In the genomic region with DNA sequence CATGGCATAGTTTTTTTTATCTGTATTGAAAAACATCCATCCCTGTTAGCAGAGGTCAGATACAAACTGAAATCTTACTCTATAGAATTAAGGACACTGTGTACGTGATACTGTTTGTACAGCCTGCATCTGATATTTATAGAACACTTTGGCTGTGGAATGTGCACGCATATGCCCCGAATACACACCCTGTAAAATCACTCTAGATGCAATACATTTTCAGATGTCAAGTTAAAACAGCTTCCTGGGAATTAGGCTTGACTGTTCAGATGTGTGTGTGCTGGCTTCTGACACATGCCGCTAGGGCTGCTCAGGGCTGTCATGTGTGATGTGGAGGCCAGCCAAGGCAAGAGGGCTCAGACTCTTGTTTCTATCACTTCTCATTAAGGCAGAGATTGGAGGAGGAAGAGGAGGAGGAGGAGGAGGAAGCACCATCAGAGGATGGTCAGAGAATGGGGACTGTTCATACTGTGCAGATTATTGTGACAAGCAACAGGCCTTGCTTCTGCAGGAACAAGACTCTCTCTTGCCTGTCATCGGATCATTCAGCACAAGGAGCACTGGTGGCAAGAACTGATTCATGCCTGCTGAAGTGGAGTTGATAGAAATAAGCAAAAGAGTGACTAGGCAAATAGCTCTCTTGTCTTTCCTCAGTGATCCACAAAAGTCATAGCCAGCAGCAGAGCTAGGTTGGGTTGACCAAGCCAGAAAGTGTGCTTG, we compare ENCODE assay signal across 13 mouse cellular contexts.
A peak's percentile ranks its signal among the peaks of the same experiment; 100 is the strongest.
DNase-seq lines count a peak whose midpoint lies in the region; ATAC-seq and TF ChIP-seq lines count a peak whose summit lies in the region.
"Had no signal": no experiment of that assay in that cellular context is flagged by ENCODE, and none has a peak within 500 bp of the region (broad histone marks: within the 10 kb centered on the region; RNA-seq: fewer than 3 reads in every experiment).

No protein-coding gene starts in this region.

- H3K9ac ChIP-seq in forebrain, postnatal 0 days: no peak overlapping the region
- no peak overlapping the region for H3K9ac ChIP-seq in forebrain, embryonic 13.5 days
- H3K9ac ChIP-seq in intestine, embryonic 14.5 days (ENCODE audit: low read length): no peak overlapping the region
- H3K9ac ChIP-seq in intestine, postnatal 0 days (ENCODE audit: low read depth, low read length): no peak overlapping the region
- no peak overlapping the region for H3K9ac ChIP-seq in stomach, embryonic 15.5 days
- H3K9ac ChIP-seq: liver, embryonic 15.5 days; midbrain, embryonic 12.5 days had no signal

- no peak for TF ChIP-seq CTCF in forebrain, postnatal 0 days (IDR thresholded peaks at IDR 0.05; ENCODE audit: low read depth)
- TF ChIP-seq CTCF in intestine, postnatal 0 days (IDR thresholded peaks at IDR 0.05; ENCODE audit: low read depth): no peak

- H3K27ac ChIP-seq in forebrain, postnatal 0 days (ENCODE audit: low read depth, low read length): no peak overlapping the region
- no peak overlapping the region for H3K27ac ChIP-seq in forebrain, embryonic 13.5 days
- no peak overlapping the region for H3K27ac ChIP-seq in intestine, embryonic 14.5 days (ENCODE audit: low read depth)
- no peak overlapping the region for H3K27ac ChIP-seq in intestine, postnatal 0 days (ENCODE audit: low read depth, low read length)
- peak overlapping the region; percentile 82 for H3K27ac ChIP-seq in stomach, embryonic 15.5 days
- H3K27ac ChIP-seq: liver, embryonic 15.5 days; midbrain, embryonic 12.5 days had no signal

- no peaks in the 10 kb centered on the region for H3K9me3 ChIP-seq in forebrain, postnatal 0 days (ENCODE audit: low read length)
- H3K9me3 ChIP-seq in forebrain, embryonic 13.5 days (replicated peaks): no peaks in the 10 kb centered on the region
- H3K9me3 ChIP-seq in intestine, embryonic 14.5 days (ENCODE audit: control insufficient read depth, low read length): no peaks in the 10 kb centered on the region
- H3K9me3 ChIP-seq in intestine, postnatal 0 days (ENCODE audit: control insufficient read depth): no peaks in the 10 kb centered on the region
- no peaks in the 10 kb centered on the region for H3K9me3 ChIP-seq in stomach, embryonic 15.5 days
- H3K9me3 ChIP-seq: liver, embryonic 15.5 days; midbrain, embryonic 12.5 days had no signal

- H3K36me3 ChIP-seq in forebrain, postnatal 0 days (ENCODE audit: insufficient read depth): no peaks in the 10 kb centered on the region
- no peaks in the 10 kb centered on the region for H3K36me3 ChIP-seq in forebrain, embryonic 13.5 days (ENCODE audit: poor library complexity, severe bottlenecking)
- no peaks in the 10 kb centered on the region for H3K36me3 ChIP-seq in intestine, embryonic 14.5 days (ENCODE audit: control insufficient read depth, insufficient read depth, low read length)
- H3K36me3 ChIP-seq in intestine, postnatal 0 days (ENCODE audit: control insufficient read depth, insufficient read depth): no peaks in the 10 kb centered on the region; the same call in 1 of the 2 replicates
- no peaks in the 10 kb centered on the region for H3K36me3 ChIP-seq in stomach, embryonic 15.5 days
- H3K36me3 ChIP-seq: liver, embryonic 15.5 days; midbrain, embryonic 12.5 days had no signal

- no peak overlapping the region for H3K4me3 ChIP-seq in forebrain, postnatal 0 days (ENCODE audit: low read depth, low read length)
- H3K4me3 ChIP-seq in forebrain, embryonic 13.5 days: no peak overlapping the region
- no peak overlapping the region for H3K4me3 ChIP-seq in intestine, embryonic 14.5 days (ENCODE audit: low read depth, low read length)
- H3K4me3 ChIP-seq in intestine, postnatal 0 days (ENCODE audit: low read depth, low read length): no peak overlapping the region
- no peak overlapping the region for H3K4me3 ChIP-seq in stomach, embryonic 15.5 days (replicated peaks)
- H3K4me3 ChIP-seq: liver, embryonic 15.5 days; midbrain, embryonic 12.5 days had no signal

- no peaks in the 10 kb centered on the region for H3K27me3 ChIP-seq in forebrain, postnatal 0 days (ENCODE audit: insufficient read depth, low read length)
- no peaks in the 10 kb centered on the region for H3K27me3 ChIP-seq in forebrain, embryonic 13.5 days
- no peaks in the 10 kb centered on the region for H3K27me3 ChIP-seq in intestine, embryonic 14.5 days (replicated peaks; ENCODE audit: control insufficient read depth, insufficient read depth, low read length)
- H3K27me3 ChIP-seq in intestine, postnatal 0 days (replicated peaks; ENCODE audit: control insufficient read depth, insufficient read depth, low read length): no peaks in the 10 kb centered on the region
- no peaks in the 10 kb centered on the region for H3K27me3 ChIP-seq in stomach, embryonic 15.5 days (replicated peaks)
- H3K27me3 ChIP-seq: liver, embryonic 15.5 days; midbrain, embryonic 12.5 days had no signal

- DNase-seq in forebrain, postnatal 0 days: peak; percentile 13
- DNase-seq in intestine, embryonic 14.5 days (ENCODE audit: low spot score): peak; percentile 44
- peak; percentile 23 for DNase-seq in lung, postnatal 10 days
- DNase-seq in lung, postnatal 14 days: no peak
- DNase-seq in right cerebral cortex, postnatal 14 days: no peak
- DNase-seq: cerebellum, adult 8-10 months; thymus, adult 18-20 months had no signal

- no peaks in the 10 kb centered on the region for H3K4me1 ChIP-seq in forebrain, postnatal 0 days (ENCODE audit: insufficient read depth)
- H3K4me1 ChIP-seq in forebrain, embryonic 13.5 days: no peaks in the 10 kb centered on the region
- peaks cover 18% of the 10 kb centered on the region for H3K4me1 ChIP-seq in intestine, embryonic 14.5 days (replicated peaks; ENCODE audit: control insufficient read depth, insufficient read depth, low read length)
- no peaks in the 10 kb centered on the region for H3K4me1 ChIP-seq in intestine, postnatal 0 days (replicated peaks; ENCODE audit: control insufficient read depth, insufficient read depth, low read length)
- peaks cover 16% of the 10 kb centered on the region for H3K4me1 ChIP-seq in stomach, embryonic 15.5 days
- H3K4me1 ChIP-seq: liver, embryonic 15.5 days; midbrain, embryonic 12.5 days had no signal

- ATAC-seq in forebrain, postnatal 0 days: peak; percentile 79
- no peak for ATAC-seq in forebrain, embryonic 13.5 days
- ATAC-seq in intestine, embryonic 14.5 days (replicated peaks; ENCODE audit: low FRiP score, low TSS enrichment, low read depth): no peak
- ATAC-seq in intestine, postnatal 0 days: no peak
- peak; percentile 38; the same call in 1 of the 2 replicates for ATAC-seq in stomach, embryonic 15.5 days (ENCODE audit: insufficient read depth, low FRiP score, low read depth)
- ATAC-seq: hindbrain, embryonic 16.5 days had no signal

- no peak overlapping the region for H3K4me2 ChIP-seq in forebrain, postnatal 0 days (ENCODE audit: low read depth)
- H3K4me2 ChIP-seq in forebrain, embryonic 13.5 days: no peak overlapping the region
- no peak overlapping the region for H3K4me2 ChIP-seq in intestine, embryonic 14.5 days (ENCODE audit: low read length)
- H3K4me2 ChIP-seq in intestine, postnatal 0 days (replicated peaks; ENCODE audit: low read depth): no peak overlapping the region
- no peak overlapping the region for H3K4me2 ChIP-seq in stomach, embryonic 15.5 days
- H3K4me2 ChIP-seq: liver, embryonic 15.5 days; midbrain, embryonic 12.5 days had no signal

- 61% methylated on average over 5 of the region's 5 CpGs for WGBS in forebrain, postnatal 0 days
- 85% methylated on average over 5 of the region's 5 CpGs for WGBS in forebrain, embryonic 13.5 days
- WGBS in intestine, embryonic 14.5 days: 46% methylated on average over 5 of the region's 5 CpGs
- WGBS in intestine, postnatal 0 days: 61% methylated on average over 5 of the region's 5 CpGs
- WGBS in stomach, embryonic 15.5 days: 32% methylated on average over 5 of the region's 5 CpGs

Comparison
In these comparisons a context has a peak if more than half of its experiments do, and no peak if none do; other contexts are left out.
1. ATAC-seq: peak in forebrain, postnatal 0 days (single experiment) and stomach, embryonic 15.5 days (single experiment); none in forebrain, embryonic 13.5 days (single experiment), intestine, embryonic 14.5 days (single experiment) and intestine, postnatal 0 days (single experiment).
2. DNase-seq: peak in forebrain, postnatal 0 days (single experiment), intestine, embryonic 14.5 days (single experiment) and lung, postnatal 10 days (single experiment); none in lung, postnatal 14 days (single experiment) and right cerebral cortex, postnatal 14 days (single experiment).